Mouse (Mus musculus) intestine, embryonic 16.5 days (tissue): ENCODE measurements around the gene Pkd1. TPM values are rescaled to one million over a fixed set of nuclear protein-coding genes. Genes with fewer than 3 reads are reported as not detected.

ENCODE experiments used
- ATAC-seq: fragments of 200-750 bp; cut with Nextera tagmentation; 2 replicates; pipeline ENCODE4 v1.8.0; 2017; ENCODE audit warnings: moderate TSS enrichment, moderate library complexity
- H3K27ac ChIP-seq: fragments of 300-500 bp; sonication (generic); 2 replicates; pipeline ENCODE4 v1.5.1; 2014; ENCODE audit warnings: mild to moderate bottlenecking, low read length
- H3K27me3 ChIP-seq: fragments of 300-500 bp; sonication (generic); replicated peaks from 2 replicates; pipeline ENCODE4 v1.6.1; 2014; ENCODE audit warnings: low read length, control low read depth, mixed read lengths; ENCODE audit not compliant: control insufficient read depth, insufficient read depth
- H3K36me3 ChIP-seq: fragments of 300-500 bp; sonication (generic); 2 replicates; pipeline ENCODE4 v1.6.1; 2014; ENCODE audit warnings: low read length, control low read depth; ENCODE audit not compliant: control insufficient read depth, insufficient read depth
- H3K4me1 ChIP-seq: fragments of 300-500 bp; sonication (generic); 2 replicates; pipeline ENCODE4 v1.6.1; 2014; ENCODE audit warnings: low read length, control low read depth, mixed read lengths; ENCODE audit not compliant: control insufficient read depth, insufficient read depth
- H3K4me2 ChIP-seq: fragments of 300-500 bp; sonication (generic); 2 replicates; pipeline ENCODE4 v1.6.1; 2014; ENCODE audit warnings: low read depth, low read length, control low read depth
- H3K4me3 ChIP-seq: fragments of 300-500 bp; sonication (generic); 2 replicates; pipeline ENCODE4 v1.5.1; 2014; ENCODE audit warnings: mild to moderate bottlenecking, low read length
- H3K9ac ChIP-seq: fragments of 300-500 bp; sonication (generic); 2 replicates; pipeline ENCODE4 v1.6.1; 2014; ENCODE audit warnings: low read depth, low read length
- H3K9me3 ChIP-seq: fragments of 300-500 bp; sonication (generic); 2 replicates; pipeline ENCODE4 v1.6.1; 2016; ENCODE audit warnings: low read length, control low read depth; ENCODE audit not compliant: control insufficient read depth
- WGBS: fragments of 180-500 bp; shearing (Covaris S2); extraction: QIAGEN DNeasy Blood & Tissue Kit; methylation state at CpG from one replicate; pipeline ENCODE4 v1.1.7; 2014; 5-methylcytosine and 5-hydroxymethylcytosine counted together
- polyA plus RNA-seq: library from polyadenylated mRNA; unstranded; fragments of >200 nt; fragmentation: Nextera tagmentation; extraction: Ambion mirVana; gene quantifications from 2 replicates; pipeline ENCODE4 v1.2.1, GENCODE M21; 2015

Gene Pkd1
- polyA plus RNA-seq, 1 experiment from 2014 or later: 13.5 TPM

- no peak overlapping the region for H3K4me3 ChIP-seq
- H3K36me3 ChIP-seq: peaks cover 8% of the 10 kb centered on the region
- H3K4me1 ChIP-seq: no peaks in the 10 kb centered on the region
- H3K27me3 ChIP-seq: no peaks in the 10 kb centered on the region
- 93% methylated on average over 12 of the region's 12 CpGs for WGBS
- no peaks in the 10 kb centered on the region for H3K9me3 ChIP-seq
- no peak overlapping the region for H3K27ac ChIP-seq
- H3K9ac ChIP-seq: no peak overlapping the region
- ATAC-seq: no peak
- H3K4me2 ChIP-seq: no peak overlapping the region
Observed at GRCm38 (mm10) chr17:24572651-24573245, 23.1 kb downstream of the Pkd1 start.

DNA sequence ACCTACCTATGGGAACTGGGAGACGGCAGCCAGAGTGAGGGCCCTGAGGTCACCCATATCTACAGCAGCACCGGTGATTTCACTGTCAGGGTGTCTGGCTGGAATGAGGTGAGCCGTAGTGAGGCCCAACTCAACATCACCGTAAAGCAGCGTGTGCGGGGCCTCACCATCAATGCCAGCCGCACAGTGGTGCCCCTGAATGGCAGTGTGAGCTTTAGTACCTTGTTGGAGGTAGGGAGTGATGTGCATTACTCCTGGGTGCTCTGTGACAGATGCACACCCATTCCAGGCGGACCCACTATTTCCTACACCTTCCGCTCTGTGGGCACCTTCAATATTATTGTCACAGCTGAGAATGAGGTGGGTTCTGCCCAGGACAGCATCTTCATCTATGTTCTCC, 24.2 kb downstream of the Pkd1 start:
- H3K27me3 ChIP-seq: no peaks in the 10 kb centered on the region
- H3K9ac ChIP-seq: no peak overlapping the region
- 91% methylated on average over 9 of the region's 9 CpGs for WGBS
- no peak for ATAC-seq
- no peaks in the 10 kb centered on the region for H3K9me3 ChIP-seq
- no peak overlapping the region for H3K4me2 ChIP-seq
- H3K27ac ChIP-seq: no peak overlapping the region
- H3K4me3 ChIP-seq: no peak overlapping the region
- H3K4me1 ChIP-seq: no peaks in the 10 kb centered on the region
- H3K36me3 ChIP-seq: peaks cover 10% of the 10 kb centered on the region

DNA sequence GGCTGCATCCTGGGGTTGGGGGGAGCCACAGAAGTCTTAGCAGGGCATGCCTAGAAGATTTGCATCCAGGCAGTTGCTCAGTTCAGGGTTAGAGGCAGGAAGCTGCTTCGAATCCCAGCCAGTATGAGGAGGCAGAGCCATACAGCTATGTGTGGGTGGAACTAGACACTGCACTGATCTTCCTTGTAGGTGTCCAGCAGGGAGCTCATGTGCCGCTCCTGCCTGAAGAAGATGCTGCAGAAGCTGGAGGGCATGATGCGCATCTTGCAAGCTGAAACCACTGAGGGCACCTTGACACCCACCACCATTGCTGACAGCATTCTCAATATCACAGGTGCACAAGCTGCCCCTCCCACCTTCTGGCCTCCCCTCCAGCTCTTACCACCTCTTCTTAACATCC, 29.9 kb downstream of the Pkd1 start:
- Histone ChIP-seq H3K9ac (no peak overlapping the region), H3K4me2 (no peak overlapping the region), H3K4me3 (no peak overlapping the region), H3K4me1 (no peaks in the 10 kb centered on the region), H3K9me3 (no peaks in the 10 kb centered on the region), H3K27ac (no peak overlapping the region), H3K27me3 (no peaks in the 10 kb centered on the region), H3K36me3 (peaks cover 33% of the 10 kb centered on the region)
- no peak for ATAC-seq
- WGBS: 99% methylated on average over 3 of the region's 3 CpGs

GRCm38 (mm10) chr17:24580287-24580686, 30.7 kb downstream of the Pkd1 start:
- Histone ChIP-seq H3K9me3 (no peaks in the 10 kb centered on the region), H3K27me3 (no peaks in the 10 kb centered on the region), H3K9ac (no peak overlapping the region), H3K4me1 (no peaks in the 10 kb centered on the region), H3K27ac (no peak overlapping the region), H3K36me3 (peaks cover 33% of the 10 kb centered on the region), H3K4me2 (no peak overlapping the region), H3K4me3 (no peak overlapping the region)
- WGBS: 92% methylated on average over 2 of the region's 2 CpGs
- ATAC-seq: no peak

- H3K4me2 ChIP-seq: no peak overlapping the region
- no peaks in the 10 kb centered on the region for H3K4me1 ChIP-seq
- H3K4me3 ChIP-seq: no peak overlapping the region
- 68% methylated on average over 5 of the region's 5 CpGs for whole genome bisulfite sequencing
- no peak for ATAC-seq
- no peaks in the 10 kb centered on the region for H3K9me3 ChIP-seq
- no peaks in the 10 kb centered on the region for H3K27me3 ChIP-seq
- H3K27ac ChIP-seq: no peak overlapping the region
- peaks cover 37% of the 10 kb centered on the region for H3K36me3 ChIP-seq
- no peak overlapping the region for H3K9ac ChIP-seq
Observed at GRCm38 (mm10) chr17:24583599-24584460, 34.2 kb downstream of the Pkd1 start.

DNA sequence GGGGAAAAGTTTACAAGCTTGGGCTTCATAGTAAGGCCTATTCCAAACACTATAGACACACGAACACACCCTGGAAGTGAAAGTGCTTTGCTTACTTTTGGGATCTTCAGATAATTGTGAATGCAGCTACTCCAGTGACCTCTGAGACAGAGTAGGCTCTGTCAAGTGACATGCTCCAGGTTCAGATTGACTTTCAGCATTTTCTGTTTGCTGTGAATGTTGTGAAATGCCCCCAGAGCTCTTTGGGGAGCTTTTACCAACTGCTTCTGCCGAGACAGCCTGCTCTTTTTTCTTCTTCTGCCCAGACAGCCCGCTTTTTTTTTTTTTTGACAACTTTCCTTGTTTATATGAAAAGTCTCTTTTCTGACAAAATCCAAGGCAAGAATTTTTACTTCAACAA, 34.9 kb downstream of the Pkd1 start:
- no peak overlapping the region for H3K4me3 ChIP-seq
- no peaks in the 10 kb centered on the region for H3K9me3 ChIP-seq
- H3K36me3 ChIP-seq: peaks cover 37% of the 10 kb centered on the region
- H3K4me2 ChIP-seq: no peak overlapping the region
- no peak for ATAC-seq
- no peaks in the 10 kb centered on the region for H3K4me1 ChIP-seq
- WGBS: 70% methylated on average over 3 of the region's 3 CpGs
- no peak overlapping the region for H3K9ac ChIP-seq
- H3K27me3 ChIP-seq: no peaks in the 10 kb centered on the region
- H3K27ac ChIP-seq: no peak overlapping the region

GRCm38 (mm10) chr17:24586532-24586931, 36.9 kb downstream of the Pkd1 start:
- Histone ChIP-seq H3K4me3 (no peak overlapping the region), H3K27me3 (no peaks in the 10 kb centered on the region), H3K36me3 (peaks cover 28% of the 10 kb centered on the region), H3K4me2 (no peak overlapping the region), H3K4me1 (no peaks in the 10 kb centered on the region), H3K9ac (no peak overlapping the region), H3K9me3 (no peaks in the 10 kb centered on the region), H3K27ac (no peak overlapping the region)
- 94% methylated on average over 4 of the region's 4 CpGs for WGBS
- ATAC-seq: no peak

GRCm38 (mm10) chr17:24590943-24591342, 41.3 kb downstream of the Pkd1 start:
- no peak for ATAC-seq
- H3K9me3 ChIP-seq: no peaks in the 10 kb centered on the region

GRCm38 (mm10) chr17:24591695-24592094, 42.1 kb downstream of the Pkd1 start:
- WGBS: 94% methylated on average over 5 of the region's 5 CpGs
- Histone ChIP-seq H3K4me3 (no peak overlapping the region), H3K36me3 (peaks cover 33% of the 10 kb centered on the region), H3K9me3 (no peaks in the 10 kb centered on the region), H3K27me3 (no peaks in the 10 kb centered on the region), H3K4me1 (no peaks in the 10 kb centered on the region), H3K9ac (no peak overlapping the region), H3K27ac (no peak overlapping the region), H3K4me2 (no peak overlapping the region)
- no peak for ATAC-seq

More at GRCm38 (mm10) chr17:24590943-24591342, 41.3 kb downstream of the Pkd1 start:
- H3K27ac ChIP-seq: no peak overlapping the region
- no peaks in the 10 kb centered on the region for H3K4me1 ChIP-seq
- H3K27me3 ChIP-seq: no peaks in the 10 kb centered on the region
- no peak overlapping the region for H3K4me2 ChIP-seq
- no peak overlapping the region for H3K9ac ChIP-seq
- WGBS: 85% methylated on average over 3 of the region's 3 CpGs
- no peak overlapping the region for H3K4me3 ChIP-seq
- H3K36me3 ChIP-seq: peaks cover 29% of the 10 kb centered on the region
